Mouse (Mus musculus) testis, adult 2 months (tissue): ENCODE measurements around the gene Dyrk3.

Source experiments
- CTCF ChIP-seq: fragments of 200-500 bp; IDR thresholded peaks from 2 replicates; pipeline ENCODE4 v1.5.1; 2012; ENCODE audit warnings: low read depth, mild to moderate bottlenecking, inconsistent platforms, low read length, moderate library complexity; ENCODE audit not compliant: control insufficient read depth, insufficient read depth, insufficient replicate concordance
- POLR2A ChIP-seq: fragments of 200-500 bp; IDR thresholded peaks from 2 replicates; pipeline ENCODE4 v1.6.1; 2012; ENCODE audit warnings: low read depth, mild to moderate bottlenecking, inconsistent platforms, low read length, moderate library complexity; ENCODE audit not compliant: control insufficient read depth

DNA sequence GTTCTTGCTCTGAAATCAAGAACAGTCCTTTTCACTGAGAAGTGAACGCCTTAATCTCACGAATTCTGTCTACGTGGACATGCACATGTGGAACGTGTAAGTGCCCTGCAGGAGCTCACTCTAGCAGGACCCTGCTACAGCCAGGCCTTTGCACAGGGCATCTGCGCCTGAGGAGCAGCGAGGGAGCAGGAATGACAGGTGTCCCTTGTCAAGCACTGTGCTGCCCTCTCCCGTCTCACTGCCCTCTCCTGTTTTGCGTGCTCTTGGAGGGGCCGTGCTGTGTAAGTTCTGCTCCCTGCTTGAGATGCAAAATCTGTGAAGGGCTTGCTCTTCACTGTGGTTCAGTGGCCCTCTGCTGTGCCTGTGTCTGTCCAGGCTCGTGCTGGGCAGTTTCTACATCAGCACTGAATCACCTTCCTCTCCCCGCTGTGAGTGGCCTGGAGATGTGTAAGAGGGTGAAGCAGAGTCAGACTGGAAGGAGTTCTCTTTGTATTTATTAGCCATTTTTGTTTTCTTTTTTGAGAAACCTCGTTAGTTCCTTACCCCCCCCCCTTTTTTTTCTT is 36.2 kb upstream of the Dyrk3 start:
- TF ChIP-seq POLR2A (no peak), CTCF (no peak)
